Mouse (Mus musculus) embryonic facial prominence, embryonic 10.5 days (tissue): ENCODE measurements at regions not wholly inside any gene's neighbourhood (a gene's known extent, or its start where the extent isn't known, plus 50 kb on each side); places are given as distances from the start of the nearest gene placed in this dataset.
A peak's percentile ranks its signal among the peaks of the same experiment; 100 is the strongest.

ENCODE experiments used
- DNase-seq: peaks from one replicate; pipeline ENCODE4 v3.0.0-alpha.2; 2017; ENCODE audit warnings: low spot score
- H3K27ac ChIP-seq: fragments of 300-500 bp; sonication (generic); replicated peaks from 2 replicates; pipeline ENCODE4 v1.5.1; 2016; ENCODE audit warnings: mild to moderate bottlenecking
- H3K27me3 ChIP-seq: fragments of 300-500 bp; sonication (generic); replicated peaks from 2 replicates; pipeline ENCODE4 v1.6.1; 2016; ENCODE audit warnings: low read depth, mild to moderate bottlenecking; ENCODE audit not compliant: poor library complexity, severe bottlenecking
- H3K36me3 ChIP-seq: fragments of 300-500 bp; sonication (generic); replicated peaks from 2 replicates; pipeline ENCODE4 v1.6.1; 2016; ENCODE audit warnings: mild to moderate bottlenecking, moderate library complexity
- H3K4me1 ChIP-seq: fragments of 300-500 bp; sonication (generic); 2 replicates; pipeline ENCODE4 v1.6.1; 2016
- H3K4me3 ChIP-seq: fragments of 300-500 bp; sonication (generic); 2 replicates; pipeline ENCODE4 v1.5.1; 2016; ENCODE audit warnings: mild to moderate bottlenecking, moderate library complexity
- H3K9me3 ChIP-seq: fragments of 300-500 bp; sonication (generic); 2 replicates; pipeline ENCODE4 v1.6.1; 2016; ENCODE audit warnings: mild to moderate bottlenecking
- WGBS: fragments of 180-500 bp; shearing (Covaris S2); methylation state at CpG from one replicate; pipeline ENCODE4 v1.1.7; 2016; 5-methylcytosine and 5-hydroxymethylcytosine counted together

DNA sequence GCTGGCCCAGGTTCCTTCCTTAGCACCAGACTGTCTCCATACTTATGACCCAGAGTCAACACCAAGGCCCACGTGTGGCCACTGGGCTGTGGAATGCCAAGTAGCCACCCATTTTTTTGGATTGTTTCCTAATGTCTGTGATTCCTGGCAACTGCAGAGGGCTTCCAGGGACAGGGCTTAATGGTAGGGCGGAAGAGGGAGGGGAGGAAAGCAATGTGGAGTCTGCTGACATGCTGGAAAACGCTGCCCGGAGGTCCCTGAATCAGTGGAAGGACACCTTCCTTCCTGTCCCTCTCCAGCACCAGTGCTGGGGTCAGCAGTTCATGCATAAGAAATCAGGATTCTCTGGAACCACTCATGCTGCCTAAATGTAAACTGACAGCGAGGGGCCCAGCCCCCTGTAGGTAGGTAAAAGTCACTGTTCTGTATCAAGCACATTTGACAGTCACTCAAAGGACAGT lies 90.8 kb downstream of the Iyd start:
- WGBS = 28% methylated on average over 5 of the region's 5 CpGs
- H3K4me1 ChIP-seq = peaks cover 24% of the 10 kb centered on the region
- H3K27me3 ChIP-seq = no peaks in the 10 kb centered on the region
- no peaks in the 10 kb centered on the region for H3K9me3 ChIP-seq
- no peaks in the 10 kb centered on the region for H3K36me3 ChIP-seq
- DNase-seq = peak; percentile 63
- H3K27ac ChIP-seq = peak overlapping the region; percentile 65
- no peak overlapping the region for H3K4me3 ChIP-seq

DNA sequence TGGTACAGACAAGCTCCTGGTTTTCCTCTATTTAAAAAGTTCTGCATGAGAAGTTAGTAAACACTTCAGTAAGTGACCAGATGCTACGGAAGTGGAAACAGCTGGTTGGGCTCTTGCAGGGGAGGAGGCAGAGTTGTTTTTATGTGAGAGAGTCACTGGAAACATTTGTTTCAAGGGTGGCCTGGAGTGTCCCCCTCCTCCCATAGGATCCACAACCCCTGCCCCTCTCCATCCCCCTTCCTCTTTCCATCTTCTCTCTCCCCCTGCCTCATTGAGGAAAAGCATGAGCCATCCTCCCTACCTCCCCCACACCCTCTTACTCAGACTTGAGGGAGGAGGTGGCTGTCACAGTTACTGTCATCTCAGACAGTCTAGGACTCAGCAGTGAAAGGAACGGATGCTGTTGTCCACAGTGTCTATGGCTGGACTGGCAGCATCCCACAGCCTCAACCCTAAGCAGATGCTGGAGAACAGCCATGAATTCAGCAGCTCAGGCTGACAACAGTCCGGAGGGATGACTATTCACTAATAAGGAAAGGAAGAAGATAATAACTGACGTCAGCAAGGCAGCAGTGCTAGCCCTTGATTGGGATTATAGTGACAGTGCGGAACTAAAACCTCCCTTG lies 93.9 kb downstream of the Iyd start:
- no peaks in the 10 kb centered on the region for H3K36me3 ChIP-seq
- H3K4me1 ChIP-seq = peaks cover 24% of the 10 kb centered on the region
- no peak overlapping the region for H3K4me3 ChIP-seq
- H3K27ac ChIP-seq = peak overlapping the region; percentile 21; the same call in 1 of the 2 replicates
- H3K27me3 ChIP-seq = no peaks in the 10 kb centered on the region
- 53% methylated on average over 5 of the region's 5 CpGs for WGBS
- DNase-seq = peak; percentile 42
- H3K9me3 ChIP-seq = no peaks in the 10 kb centered on the region

DNA sequence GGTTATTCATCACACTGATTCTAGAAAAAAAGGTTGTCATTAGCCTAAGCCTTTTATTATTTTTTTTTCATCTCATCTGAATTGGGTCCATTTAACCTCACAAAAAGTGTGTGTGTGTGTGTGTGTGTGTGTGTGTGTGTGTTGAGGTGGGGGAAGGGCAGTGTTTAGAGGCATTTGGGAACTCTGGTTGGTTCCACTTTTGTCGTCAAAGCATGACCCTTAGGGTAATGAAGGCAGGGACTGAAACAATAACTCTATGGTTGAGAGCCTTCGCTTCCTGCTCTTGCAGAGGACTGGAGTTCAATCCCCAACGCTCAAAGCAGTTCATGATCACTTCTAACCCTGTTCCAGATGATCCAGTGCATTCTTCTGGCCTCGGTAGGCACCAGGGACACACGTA lies 96.1 kb upstream of the Plekhg1 start:
- no peak overlapping the region for H3K4me3 ChIP-seq
- H3K9me3 ChIP-seq = no peaks in the 10 kb centered on the region
- no peak for DNase-seq
- no peaks in the 10 kb centered on the region for H3K4me1 ChIP-seq
- H3K27ac ChIP-seq = no peak overlapping the region
- WGBS = 56% methylated on average over 5 of the region's 5 CpGs
- no peaks in the 10 kb centered on the region for H3K27me3 ChIP-seq
- no peaks in the 10 kb centered on the region for H3K36me3 ChIP-seq

DNA sequence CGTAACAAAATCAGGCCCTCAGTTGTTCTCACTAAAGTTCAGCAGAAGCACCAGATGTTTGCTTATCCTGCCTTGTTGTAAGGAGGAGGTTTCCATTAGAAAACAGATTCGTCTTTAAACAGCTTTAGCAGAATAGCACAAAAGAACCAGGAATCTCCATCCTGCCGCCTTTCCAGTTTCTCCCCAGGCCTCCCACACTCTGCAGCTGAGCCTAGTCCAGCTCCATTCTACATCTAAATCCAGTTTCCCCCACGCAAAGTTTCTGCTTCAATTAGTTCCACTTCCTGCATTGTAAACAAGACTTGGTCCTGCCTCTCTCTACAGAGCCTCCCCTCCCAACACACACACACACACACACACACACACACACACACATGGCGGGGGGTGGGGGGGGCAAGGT lies 95.1 kb upstream of the Plekhg1 start:
- H3K4me3 ChIP-seq = no peak overlapping the region
- DNase-seq = no peak
- no peaks in the 10 kb centered on the region for H3K4me1 ChIP-seq
- H3K9me3 ChIP-seq = no peaks in the 10 kb centered on the region
- H3K27ac ChIP-seq = no peak overlapping the region
- no peaks in the 10 kb centered on the region for H3K36me3 ChIP-seq
- 55% methylated on average over 5 of the region's 5 CpGs for WGBS
- no peaks in the 10 kb centered on the region for H3K27me3 ChIP-seq

DNA sequence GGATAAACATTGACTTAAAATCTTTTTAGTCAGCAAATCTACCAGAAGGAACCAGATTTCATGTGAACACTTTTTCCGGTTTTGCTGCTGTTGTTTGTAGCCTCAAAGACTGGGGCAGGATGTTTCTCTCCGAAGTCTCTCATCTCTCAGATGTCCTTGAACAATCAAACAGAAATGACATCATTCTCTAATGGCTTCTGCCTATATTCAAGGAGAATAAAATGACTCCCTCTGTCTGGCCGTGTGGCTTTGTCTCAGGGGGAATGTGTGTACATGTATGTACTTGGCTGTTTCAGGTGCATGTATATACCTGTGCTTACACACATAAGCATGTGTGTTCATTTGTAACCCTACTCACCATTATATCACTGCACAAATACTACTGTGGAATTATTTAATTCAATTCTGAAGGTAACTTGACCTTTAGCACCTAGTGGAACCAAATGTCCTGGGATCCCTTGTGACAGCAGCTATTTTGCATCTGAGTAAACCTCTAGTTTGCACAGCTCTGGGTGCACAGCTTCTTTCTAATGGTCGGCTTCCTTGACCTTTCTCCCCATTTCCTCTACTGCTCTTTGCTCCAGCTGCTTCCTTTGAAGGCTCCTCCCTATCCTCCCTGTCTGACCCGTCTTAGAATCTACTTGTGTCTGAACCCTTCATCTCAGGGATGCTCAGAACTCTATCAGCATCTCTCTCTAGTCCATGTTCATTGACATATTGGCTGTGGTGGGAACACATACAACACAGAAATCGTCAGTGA lies 93.8 kb upstream of the Plekhg1 start:
- H3K27me3 ChIP-seq = no peaks in the 10 kb centered on the region
- no peak overlapping the region for H3K4me3 ChIP-seq
- no peaks in the 10 kb centered on the region for H3K9me3 ChIP-seq
- DNase-seq = no peak
- 72% methylated on average over 6 of the region's 6 CpGs for WGBS
- H3K36me3 ChIP-seq = no peaks in the 10 kb centered on the region
- no peak overlapping the region for H3K27ac ChIP-seq
- no peaks in the 10 kb centered on the region for H3K4me1 ChIP-seq

DNA sequence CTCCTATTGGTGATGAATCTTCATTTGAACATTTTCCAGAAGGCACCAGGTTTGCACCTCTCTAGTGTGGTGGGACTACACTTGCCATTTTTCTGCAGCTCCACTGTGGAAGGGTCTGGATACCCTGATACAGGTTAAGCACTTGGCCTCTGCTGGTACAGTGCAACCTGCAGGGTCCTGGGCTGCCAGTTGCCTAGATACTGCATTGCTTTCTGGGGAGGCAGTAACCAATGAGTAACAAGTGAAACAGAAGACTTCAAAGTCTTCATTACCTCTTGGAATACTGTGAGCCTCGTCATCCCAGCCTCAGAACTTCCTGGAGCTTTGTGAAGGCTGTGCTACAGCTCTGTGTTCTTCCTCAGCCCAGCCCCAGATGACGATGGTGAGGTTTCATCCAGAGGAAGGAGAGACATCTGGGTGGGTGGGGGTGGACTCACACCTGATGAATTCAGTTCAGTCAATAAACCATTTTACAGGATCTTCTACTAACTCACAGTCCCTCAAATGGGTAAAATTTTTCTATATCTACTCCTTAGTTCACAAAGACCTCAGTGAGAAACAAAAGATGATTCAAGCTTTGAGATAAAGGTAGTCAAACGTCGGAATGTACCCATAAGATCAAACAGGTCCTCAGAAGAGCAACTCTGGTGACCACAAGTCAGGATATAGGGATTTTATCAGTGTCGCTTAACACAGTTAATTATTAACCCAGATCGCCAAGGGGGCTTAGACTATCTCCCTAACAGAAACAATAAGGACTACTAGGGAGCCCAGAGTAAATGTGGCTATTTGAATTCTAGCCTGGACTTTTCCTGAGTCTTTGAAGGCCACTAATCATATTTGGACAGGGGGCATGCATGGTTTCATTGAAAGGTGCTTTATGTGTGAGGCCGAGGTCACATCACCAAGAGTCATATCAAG lies 92.1 kb upstream of the Plekhg1 start:
- DNase-seq = no peak
- WGBS = 79% methylated on average over 7 of the region's 7 CpGs

DNA sequence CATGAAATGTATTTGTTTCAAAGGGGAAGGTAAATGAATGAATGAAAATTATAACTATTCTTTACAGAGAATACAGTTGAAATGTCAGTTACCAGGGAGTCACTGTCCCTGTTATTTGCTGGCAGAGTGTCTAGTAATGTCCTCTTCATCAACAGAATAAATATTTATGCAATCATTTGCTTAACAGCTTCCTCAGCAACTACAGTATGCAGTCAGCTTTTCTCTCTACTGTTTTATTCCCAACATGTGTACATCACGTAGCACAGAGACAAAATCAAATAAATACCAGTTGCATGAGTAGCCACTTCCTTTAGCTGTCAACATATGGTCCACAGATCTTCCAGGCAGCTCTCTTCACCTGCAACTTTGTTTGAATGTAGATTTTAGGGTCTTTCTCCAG lies 90.2 kb upstream of the Plekhg1 start:
- Histone ChIP-seq H3K27ac (no peak overlapping the region), H3K4me3 (no peak overlapping the region), H3K4me1 (no peaks in the 10 kb centered on the region), H3K36me3 (no peaks in the 10 kb centered on the region), H3K9me3 (no peaks in the 10 kb centered on the region), H3K27me3 (no peaks in the 10 kb centered on the region)
- DNase-seq = no peak
- 77% methylated on average over 1 of the region's 1 CpGs for WGBS

More for the DNA sequence above, 92.1 kb upstream of the Plekhg1 start:
- Histone ChIP-seq H3K36me3 (no peaks in the 10 kb centered on the region), H3K4me3 (no peak overlapping the region), H3K27me3 (no peaks in the 10 kb centered on the region), H3K4me1 (no peaks in the 10 kb centered on the region), H3K27ac (no peak overlapping the region), H3K9me3 (no peaks in the 10 kb centered on the region)

DNA sequence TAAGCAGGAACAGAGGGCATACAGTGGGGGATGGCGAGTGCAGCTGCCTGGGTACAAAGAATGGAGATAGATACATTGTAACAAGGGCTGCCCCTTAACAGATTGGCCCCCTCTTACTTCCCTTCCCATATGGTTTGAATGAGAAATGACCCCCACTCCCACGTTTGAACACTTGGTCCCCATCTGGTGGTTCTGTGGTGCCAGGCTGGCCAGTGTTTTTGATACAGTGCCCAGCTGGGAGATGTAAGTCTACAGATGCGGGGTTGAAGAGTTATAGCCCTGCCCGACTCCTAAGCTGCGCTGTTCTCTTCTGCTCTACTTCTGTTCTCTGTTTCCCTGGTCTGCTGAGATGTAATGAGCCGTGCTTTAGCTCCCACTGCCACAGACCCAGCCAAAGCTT lies 89.6 kb upstream of the Plekhg1 start:
- Histone ChIP-seq H3K9me3 (no peaks in the 10 kb centered on the region), H3K27me3 (no peaks in the 10 kb centered on the region), H3K4me1 (no peaks in the 10 kb centered on the region), H3K36me3 (no peaks in the 10 kb centered on the region), H3K27ac (no peak overlapping the region), H3K4me3 (no peak overlapping the region)
- no peak for DNase-seq
- WGBS = 80% methylated on average over 6 of the region's 6 CpGs

DNA sequence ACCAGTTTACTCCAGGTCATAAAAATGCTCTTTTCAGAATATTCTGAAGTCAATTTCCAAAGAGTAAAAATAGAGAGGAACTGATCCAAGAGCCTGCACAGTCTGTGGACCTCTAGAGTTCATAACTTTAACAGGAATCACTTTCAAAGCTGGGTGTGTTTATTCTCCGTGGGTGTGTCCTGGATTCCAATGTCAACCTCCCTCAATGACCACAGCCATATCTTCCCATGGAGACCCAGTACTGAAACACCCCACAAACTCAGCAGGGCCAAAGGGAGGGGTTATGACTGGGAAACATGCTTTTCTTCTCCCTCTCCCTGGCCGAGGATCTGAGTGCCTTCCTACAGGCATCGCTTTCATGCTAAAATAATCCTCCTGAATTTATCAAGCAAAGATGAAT lies 87.6 kb upstream of the Plekhg1 start:
- H3K36me3 ChIP-seq = no peaks in the 10 kb centered on the region
- H3K4me3 ChIP-seq = no peak overlapping the region
- H3K9me3 ChIP-seq = no peaks in the 10 kb centered on the region
- DNase-seq = no peak
- H3K4me1 ChIP-seq = no peaks in the 10 kb centered on the region
- H3K27me3 ChIP-seq = no peaks in the 10 kb centered on the region
- no peak overlapping the region for H3K27ac ChIP-seq
- 89% methylated on average over 3 of the region's 3 CpGs for WGBS

DNA sequence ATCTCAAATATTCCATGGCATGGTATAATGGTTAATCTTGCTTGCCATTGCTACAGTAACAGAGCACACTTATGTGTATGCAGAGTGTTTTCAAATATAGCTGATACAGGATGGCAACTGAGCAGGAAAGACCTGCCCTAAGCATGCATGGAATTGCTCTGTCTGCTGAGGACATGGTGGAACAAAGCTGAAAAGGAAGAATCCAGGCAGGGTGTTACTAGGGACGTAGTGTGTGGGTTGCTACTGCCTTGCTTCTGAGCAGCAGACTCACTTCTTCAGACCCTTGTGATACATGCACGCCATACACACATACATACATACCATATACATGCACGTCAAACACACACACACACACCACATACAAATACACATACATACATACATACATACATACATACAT lies 84.1 kb upstream of the Plekhg1 start:
- Histone ChIP-seq H3K4me1 (no peaks in the 10 kb centered on the region), H3K27me3 (no peaks in the 10 kb centered on the region), H3K36me3 (no peaks in the 10 kb centered on the region), H3K9me3 (no peaks in the 10 kb centered on the region), H3K27ac (no peak overlapping the region), H3K4me3 (no peak overlapping the region)
- 88% methylated on average over 3 of the region's 3 CpGs for WGBS
- no peak for DNase-seq

DNA sequence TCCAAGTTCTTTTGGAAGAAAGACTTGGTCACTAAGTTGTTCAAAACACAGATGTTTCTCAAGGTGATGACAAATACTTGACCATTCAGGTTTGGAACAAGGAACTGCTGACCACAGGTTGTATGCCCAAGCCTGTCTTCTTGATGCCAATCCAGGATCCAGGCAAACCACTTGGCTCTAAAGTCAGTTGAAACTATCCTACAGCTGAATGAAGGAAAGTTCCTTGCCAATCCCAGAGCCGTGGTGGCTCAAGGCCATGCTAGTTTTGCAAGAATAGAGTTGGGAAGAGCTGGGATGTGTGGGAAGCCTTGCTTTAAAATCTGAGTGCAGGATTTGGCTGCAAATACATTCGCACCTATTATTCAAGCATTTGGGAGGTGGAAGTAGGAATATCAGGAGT lies 78.0 kb upstream of the Plekhg1 start:
- Histone ChIP-seq H3K4me1 (no peaks in the 10 kb centered on the region), H3K27ac (no peak overlapping the region), H3K27me3 (no peaks in the 10 kb centered on the region), H3K36me3 (no peaks in the 10 kb centered on the region), H3K9me3 (no peaks in the 10 kb centered on the region), H3K4me3 (no peak overlapping the region)
- WGBS = 87% methylated on average over 2 of the region's 2 CpGs
- no peak for DNase-seq

DNA sequence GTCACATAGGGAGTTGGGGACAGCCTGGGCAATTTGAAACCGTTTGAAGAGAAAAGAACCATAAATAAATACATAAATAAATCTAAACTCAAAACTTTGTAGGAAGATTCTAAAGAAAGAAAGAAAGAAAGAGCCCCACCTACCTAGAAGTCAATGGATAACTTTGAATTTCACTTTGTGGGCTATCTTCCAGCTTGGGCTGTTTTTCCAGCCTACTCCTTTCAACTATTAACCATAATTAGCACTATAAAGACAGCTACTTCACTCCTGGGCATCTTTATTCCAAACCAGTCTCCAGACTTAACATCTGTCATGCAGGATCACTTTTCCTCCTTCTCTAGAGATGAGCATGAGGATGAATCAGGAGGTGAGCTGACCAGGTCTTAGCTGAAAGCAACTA lies 77.6 kb upstream of the Plekhg1 start:
- H3K9me3 ChIP-seq = no peaks in the 10 kb centered on the region
- H3K4me3 ChIP-seq = no peak overlapping the region
- no peak for DNase-seq
- H3K36me3 ChIP-seq = no peaks in the 10 kb centered on the region
- no peaks in the 10 kb centered on the region for H3K27me3 ChIP-seq
- no peaks in the 10 kb centered on the region for H3K4me1 ChIP-seq
- H3K27ac ChIP-seq = no peak overlapping the region
- WGBS = 67% methylated on average over 1 of the region's 1 CpGs
